8 mouse cellular contexts compared by ENCODE assay signal in genomic region chr6:52159979-52160378, GRCm38 (mm10). TPM values are rescaled to one million over a fixed set of nuclear protein-coding genes. Genes with fewer than 3 reads are reported as not detected.
DNase-seq lines count a peak whose midpoint lies in the region; ATAC-seq and TF ChIP-seq lines count a peak whose summit lies in the region.

No protein-coding gene starts in this region.

- TF ChIP-seq POLR2A in cerebellum, adult 2 months (IDR thresholded peaks at IDR 0.05; ENCODE audit: borderline replicate concordance, insufficient read depth, low read length) = no peak

- peak overlapping the region; percentile 83 for H3K9ac ChIP-seq in heart, embryonic 13.5 days
- no peak overlapping the region for H3K9ac ChIP-seq in embryonic facial prominence, embryonic 14.5 days (ENCODE audit: low read depth, low read length)
- peak overlapping the region; percentile 92 for H3K9ac ChIP-seq in neural tube, embryonic 13.5 days

- ATAC-seq in heart, embryonic 13.5 days (ENCODE audit: extremely low read depth, insufficient number of reproducible peaks, low FRiP score, low TSS enrichment) = no peak
- ATAC-seq in embryonic facial prominence, embryonic 14.5 days (ENCODE audit: low read depth) = no peak
- no peak for ATAC-seq in neural tube, embryonic 13.5 days (ENCODE audit: low read depth)

- peaks cover 31% of the 10 kb centered on the region for H3K4me1 ChIP-seq in heart, embryonic 13.5 days
- peaks cover 7% of the 10 kb centered on the region; the same call in 1 of the 2 replicates for H3K4me1 ChIP-seq in embryonic facial prominence, embryonic 14.5 days (ENCODE audit: control insufficient read depth, insufficient read depth, low read length)
- peaks cover 85% of the 10 kb centered on the region for H3K4me1 ChIP-seq in neural tube, embryonic 13.5 days (replicated peaks)
- no peaks in the 10 kb centered on the region; the same call in 1 of the 2 replicates for H3K4me1 ChIP-seq in cerebellum, adult 2 months (ENCODE audit: control insufficient read depth, insufficient read depth, low read length)

- DNase-seq in heart, adult 8-10 months (ENCODE audit: low spot score) = no peak
- no peak for DNase-seq in embryonic facial prominence, embryonic 14.5 days (ENCODE audit: low spot score)
- peak; percentile 43 to 65 for DNase-seq in kidney, postnatal 36 days
- DNase-seq in testis, postnatal 14 days (ENCODE audit: low spot score) = no peak
- no peak for DNase-seq in gastrocnemius, postnatal 14 days
- DNase-seq in cerebellum, adult 2 months = no peak

- intact Hi-C loops in gastrocnemius, postnatal 14 days (cut with DNase I; ENCODE audit: low total_unique reads) = no loop called here

- peak overlapping the region; percentile 73 for H3K4me3 ChIP-seq in heart, embryonic 13.5 days
- peak overlapping the region; percentile 62 for H3K4me3 ChIP-seq in embryonic facial prominence, embryonic 14.5 days (ENCODE audit: low read depth, low read length)
- peak overlapping the region; percentile 89 for H3K4me3 ChIP-seq in neural tube, embryonic 13.5 days
- no peak overlapping the region for H3K4me3 ChIP-seq in cerebellum, adult 2 months (replicated peaks; ENCODE audit: insufficient read depth, low read depth, low read length)

- H3K27ac ChIP-seq in heart, embryonic 13.5 days (replicated peaks) = peak overlapping the region; percentile 84
- H3K27ac ChIP-seq in embryonic facial prominence, embryonic 14.5 days (replicated peaks; ENCODE audit: low read depth, low read length) = peak overlapping the region; percentile 67; the same call in 1 of the 2 replicates
- H3K27ac ChIP-seq in neural tube, embryonic 13.5 days (replicated peaks) = peak overlapping the region; percentile 99
- no peak overlapping the region for H3K27ac ChIP-seq in cerebellum, adult 2 months (ENCODE audit: insufficient read depth, low read length)

- H3K4me2 ChIP-seq in heart, embryonic 13.5 days = peak overlapping the region; percentile 98
- peak overlapping the region; percentile 99 for H3K4me2 ChIP-seq in embryonic facial prominence, embryonic 14.5 days (ENCODE audit: low read depth, low read length)
- H3K4me2 ChIP-seq in neural tube, embryonic 13.5 days = peak overlapping the region; percentile 75

- WGBS in heart, embryonic 13.5 days = 10% methylated on average over 9 of the region's 9 CpGs
- 2% methylated on average over 6 of the region's 9 CpGs for WGBS in embryonic facial prominence, embryonic 14.5 days
- 5% methylated on average over 9 of the region's 9 CpGs for WGBS in neural tube, embryonic 13.5 days
- WGBS in cerebellum, adult 2 months = 6% methylated on average over 9 of the region's 9 CpGs

- TF ChIP-seq CTCF in cerebellum, adult 2 months (IDR thresholded peaks at IDR 0.05; ENCODE audit: borderline replicate concordance, insufficient read depth, low read depth, low read length) = no peak

- H3K27me3 ChIP-seq in heart, embryonic 13.5 days (replicated peaks) = peaks cover 99% of the 10 kb centered on the region
- H3K27me3 ChIP-seq in embryonic facial prominence, embryonic 14.5 days (replicated peaks; ENCODE audit: control insufficient read depth, insufficient read depth, low read length) = peaks cover 97% of the 10 kb centered on the region
- peaks cover 15% of the 10 kb centered on the region for H3K27me3 ChIP-seq in neural tube, embryonic 13.5 days
- H3K27me3 ChIP-seq in cerebellum, adult 2 months (ENCODE audit: control insufficient read depth, insufficient read depth, low read length) = peaks cover 23% of the 10 kb centered on the region; the same call in 1 of the 2 replicates

- H3K9me3 ChIP-seq in heart, embryonic 13.5 days = no peaks in the 10 kb centered on the region
- H3K9me3 ChIP-seq in embryonic facial prominence, embryonic 14.5 days (ENCODE audit: control insufficient read depth, low read length) = no peaks in the 10 kb centered on the region
- no peaks in the 10 kb centered on the region for H3K9me3 ChIP-seq in neural tube, embryonic 13.5 days

- H3K36me3 ChIP-seq in heart, embryonic 13.5 days = no peaks in the 10 kb centered on the region
- no peaks in the 10 kb centered on the region for H3K36me3 ChIP-seq in embryonic facial prominence, embryonic 14.5 days (ENCODE audit: control insufficient read depth, insufficient read depth, low read length)
- no peaks in the 10 kb centered on the region for H3K36me3 ChIP-seq in neural tube, embryonic 13.5 days

RNA-seq across cellular contexts. Expression of gene Hoxa1, which starts 1.9 kb away (rescaled TPM):
- polyA plus RNA-seq in heart, embryonic 13.5 days (2015; fragmentation: Nextera tagmentation; extraction: Ambion mirVana) = 0.97 and 1.6 TPM in 2 replicates
- under 1 TPM in 2 of 4 experiments, not detected in 2; 0.16 to 0.19 TPM for total RNA-seq in heart, adult 8-10 months (2022)
- 1.4 and 1.7 TPM in 2 replicates for polyA plus RNA-seq in embryonic facial prominence, embryonic 14.5 days (2014; fragmentation: Nextera tagmentation; extraction: Ambion mirVana)
- polyA plus RNA-seq in neural tube, embryonic 13.5 days (2015; fragmentation: Nextera tagmentation; extraction: Ambion mirVana) = 2.0 and 3.0 TPM in 2 replicates
- under 1 TPM; 0.16 to 0.20 TPM for total RNA-seq in gastrocnemius, postnatal 14 days (2021)
- 0.65 and 0.80 TPM in 2 replicates for polyA plus RNA-seq in cerebellum, adult 2 months (2012; rRNA removed)

RNA-seq across cellular contexts. Expression of gene Hoxa2, which starts 4.7 kb away (rescaled TPM):
- 1.5 and 2.5 TPM in 2 replicates for polyA plus RNA-seq in heart, embryonic 13.5 days (2015; fragmentation: Nextera tagmentation; extraction: Ambion mirVana)
- total RNA-seq in heart, adult 8-10 months (2022) = under 1 TPM in 3 of 4 experiments, not detected in 1; 0.20 to 0.34 (median 0.22) TPM
- 7.2 and 11.1 TPM in 2 replicates for polyA plus RNA-seq in embryonic facial prominence, embryonic 14.5 days (2014; fragmentation: Nextera tagmentation; extraction: Ambion mirVana)
- polyA plus RNA-seq in neural tube, embryonic 13.5 days (2015; fragmentation: Nextera tagmentation; extraction: Ambion mirVana) = 11.9 and 13.7 TPM in 2 replicates
- total RNA-seq in gastrocnemius, postnatal 14 days (2021) = under 1 TPM; 0.78 to 0.86 TPM
- 1.8 and 2.8 TPM in 2 replicates for polyA plus RNA-seq in cerebellum, adult 2 months (2012; rRNA removed)

RNA-seq across cellular contexts. Expression of gene 5730596B20Rik, which starts 17.3 kb away (rescaled TPM):
- 0.15 and 0.33 TPM in 2 replicates for polyA plus RNA-seq in heart, embryonic 13.5 days (2015; fragmentation: Nextera tagmentation; extraction: Ambion mirVana)
- total RNA-seq in heart, adult 8-10 months (2022) = under 1 TPM in 1 of 4 experiments, not detected in 3; 0.06 TPM
- 0.10 and 0.46 TPM in 2 replicates for polyA plus RNA-seq in embryonic facial prominence, embryonic 14.5 days (2014; fragmentation: Nextera tagmentation; extraction: Ambion mirVana)
- 3.5 and 4.1 TPM in 2 replicates for polyA plus RNA-seq in neural tube, embryonic 13.5 days (2015; fragmentation: Nextera tagmentation; extraction: Ambion mirVana)
- total RNA-seq in gastrocnemius, postnatal 14 days (2021) = under 1 TPM; 0.08 to 0.11 TPM
- polyA plus RNA-seq in cerebellum, adult 2 months (2012; rRNA removed) = 0.16 and 0.18 TPM in 2 replicates

RNA-seq across cellular contexts. Expression of gene Hoxa4, which starts 31.6 kb away (rescaled TPM):
- 0.71 and 0.74 TPM in 2 replicates for polyA plus RNA-seq in heart, embryonic 13.5 days (2015; fragmentation: Nextera tagmentation; extraction: Ambion mirVana)
- total RNA-seq in heart, adult 8-10 months (2022) = under 1 TPM; 0.31 to 0.49 (median 0.38) TPM
- 1.1 and 1.6 TPM in 2 replicates for polyA plus RNA-seq in embryonic facial prominence, embryonic 14.5 days (2014; fragmentation: Nextera tagmentation; extraction: Ambion mirVana)
- polyA plus RNA-seq in neural tube, embryonic 13.5 days (2015; fragmentation: Nextera tagmentation; extraction: Ambion mirVana) = 5.7 and 5.8 TPM in 2 replicates
- 1 to 10 TPM; 4.1 to 4.9 TPM for total RNA-seq in gastrocnemius, postnatal 14 days (2021)
- polyA plus RNA-seq in cerebellum, adult 2 months (2012; rRNA removed) = 4.1 and 5.1 TPM in 2 replicates

RNA-seq across cellular contexts. Expression of gene Hoxa5, which starts 44.4 kb away (rescaled TPM):
- 3.6 and 5.9 TPM in 2 replicates for polyA plus RNA-seq in heart, embryonic 13.5 days (2015; fragmentation: Nextera tagmentation; extraction: Ambion mirVana)
- total RNA-seq in heart, adult 8-10 months (2022) = under 1 TPM; 0.41 to 0.69 (median 0.57) TPM
- 2.4 and 3.3 TPM in 2 replicates for polyA plus RNA-seq in embryonic facial prominence, embryonic 14.5 days (2014; fragmentation: Nextera tagmentation; extraction: Ambion mirVana)
- 44.7 and 66.8 TPM in 2 replicates for polyA plus RNA-seq in neural tube, embryonic 13.5 days (2015; fragmentation: Nextera tagmentation; extraction: Ambion mirVana)
- 1 to 10 TPM; 1.9 to 2.5 TPM for total RNA-seq in gastrocnemius, postnatal 14 days (2021)
- 4.6 and 6.0 TPM in 2 replicates for polyA plus RNA-seq in cerebellum, adult 2 months (2012; rRNA removed)

Comparison
In these comparisons a context has a peak if more than half of its experiments do, and no peak if none do; other contexts are left out.
1. DNase-seq: peak in kidney, postnatal 36 days (2 of 2); none in heart, adult 8-10 months (single experiment), embryonic facial prominence, embryonic 14.5 days (single experiment), testis, postnatal 14 days (single experiment), gastrocnemius, postnatal 14 days (single experiment) and cerebellum, adult 2 months (0 of 2).
2. Peak in every context shown above with its lines, with median percentiles within 50 percentile points of each other: H3K4me2 ChIP-seq.